Mouse (Mus musculus): ENCODE results near the gene Cdkl2. TPM values are rescaled to one million over a fixed set of nuclear protein-coding genes. Genes with fewer than 3 reads are reported as not detected.
A peak's percentile ranks its signal among the peaks of the same experiment; 100 is the strongest.

Cdkl2 gene
- polyA plus RNA-seq, 1 experiment from 2014 or later: 0.09 TPM

- no peak overlapping the region for H3K4me3 ChIP-seq
- WGBS: 95% methylated on average over 6 of the region's 6 CpGs
- no peaks in the 10 kb centered on the region for H3K27me3 ChIP-seq (ENCODE audit: low read depth, poor library complexity, severe bottlenecking)
- H3K36me3 ChIP-seq: peaks cover 66% of the 10 kb centered on the region
- no peaks in the 10 kb centered on the region for H3K4me1 ChIP-seq
- DNase-seq (ENCODE audit: low spot score): no peak
- no peaks in the 10 kb centered on the region for H3K9me3 ChIP-seq (replicated peaks)
- H3K27ac ChIP-seq: no peak overlapping the region
These were observed 9.2 kb upstream of the Cdkl2 start for GRCm38 (mm10) chr5:92052866-92053265.

GRCm38 (mm10) chr5:92050419-92050818, 6.7 kb upstream of the Cdkl2 start:
- Histone ChIP-seq H3K27me3 (ENCODE audit: low read depth, poor library complexity, severe bottlenecking) (no peaks in the 10 kb centered on the region), H3K9me3 (replicated peaks) (no peaks in the 10 kb centered on the region), H3K36me3 (peaks cover 42% of the 10 kb centered on the region), H3K4me3 (no peak overlapping the region), H3K4me1 (no peaks in the 10 kb centered on the region), H3K27ac (no peak overlapping the region)
- 88% methylated on average over 3 of the region's 3 CpGs for WGBS
- DNase-seq (ENCODE audit: low spot score): no peak

DNA sequence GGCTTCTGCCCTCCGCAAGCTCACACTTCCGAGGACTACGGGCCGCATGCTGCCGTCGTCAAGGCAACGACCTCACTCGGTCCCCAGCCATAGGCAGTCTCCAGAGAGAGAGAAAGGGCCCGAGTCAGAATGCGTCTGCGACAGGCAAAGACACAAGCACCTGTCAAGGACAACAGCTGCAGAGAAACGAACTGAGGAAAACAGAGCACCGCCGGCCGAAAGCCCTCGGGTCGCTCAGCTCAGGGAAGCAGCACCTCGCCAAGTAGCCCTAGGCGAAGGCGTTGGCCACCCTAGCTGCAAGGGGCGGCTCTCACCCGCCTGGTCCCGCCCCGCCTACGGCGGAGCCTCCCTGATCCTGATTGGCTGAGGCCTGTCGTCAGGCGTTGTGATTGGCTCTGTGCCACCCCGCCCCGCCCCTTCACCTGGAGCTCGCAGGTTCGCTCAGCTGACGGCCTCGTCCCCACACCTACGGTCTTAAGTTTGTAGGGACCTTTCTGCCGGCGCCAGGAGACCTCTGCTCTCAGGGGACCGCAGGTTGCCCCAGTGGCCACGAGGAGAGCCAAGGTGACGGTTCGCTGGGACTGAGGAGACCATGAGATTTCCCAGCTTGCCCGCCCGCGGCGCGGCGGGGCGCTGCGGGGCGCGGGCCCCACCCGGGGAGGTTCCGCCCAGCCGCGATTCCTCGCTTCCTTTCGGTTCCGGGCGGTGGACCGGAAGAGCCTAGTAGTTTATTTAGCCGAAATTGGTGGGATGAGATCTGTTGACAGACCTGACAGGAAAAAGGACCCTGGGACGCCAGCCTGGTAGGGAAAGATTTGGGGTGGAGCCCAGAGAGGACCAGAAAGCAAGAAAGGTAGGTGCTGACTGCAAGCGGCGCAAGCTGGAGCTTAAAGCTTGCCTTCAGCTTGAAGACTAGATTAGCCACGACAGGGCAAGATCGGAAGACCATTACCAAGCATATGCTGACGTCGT, 1.0 kb downstream of the Cdkl2 start:
- WGBS: under 1% methylated on average over 68 of the region's 68 CpGs
- peak overlapping the region; percentile 83 for H3K4me3 ChIP-seq
- peak; percentile 90 for DNase-seq (ENCODE audit: low spot score)
- no peaks in the 10 kb centered on the region for H3K9me3 ChIP-seq (replicated peaks)
- peaks cover 8% of the 10 kb centered on the region for H3K4me1 ChIP-seq
- peak overlapping the region; percentile 23; the same call in 1 of the 2 replicates for H3K27ac ChIP-seq
- H3K36me3 ChIP-seq: no peaks in the 10 kb centered on the region
- peaks cover 37% of the 10 kb centered on the region for H3K27me3 ChIP-seq (ENCODE audit: low read depth, poor library complexity, severe bottlenecking)

GRCm38 (mm10) chr5:92019960-92020359, 23.7 kb downstream of the Cdkl2 start:
- no peak overlapping the region for H3K27ac ChIP-seq
- H3K4me3 ChIP-seq: no peak overlapping the region
- no peaks in the 10 kb centered on the region for H3K4me1 ChIP-seq
- no peaks in the 10 kb centered on the region for H3K27me3 ChIP-seq (ENCODE audit: low read depth, poor library complexity, severe bottlenecking)
- no peak for DNase-seq (ENCODE audit: low spot score)
- WGBS: 72% methylated on average over 2 of the region's 2 CpGs
- H3K36me3 ChIP-seq: no peaks in the 10 kb centered on the region
- H3K9me3 ChIP-seq (replicated peaks): no peaks in the 10 kb centered on the region

DNA sequence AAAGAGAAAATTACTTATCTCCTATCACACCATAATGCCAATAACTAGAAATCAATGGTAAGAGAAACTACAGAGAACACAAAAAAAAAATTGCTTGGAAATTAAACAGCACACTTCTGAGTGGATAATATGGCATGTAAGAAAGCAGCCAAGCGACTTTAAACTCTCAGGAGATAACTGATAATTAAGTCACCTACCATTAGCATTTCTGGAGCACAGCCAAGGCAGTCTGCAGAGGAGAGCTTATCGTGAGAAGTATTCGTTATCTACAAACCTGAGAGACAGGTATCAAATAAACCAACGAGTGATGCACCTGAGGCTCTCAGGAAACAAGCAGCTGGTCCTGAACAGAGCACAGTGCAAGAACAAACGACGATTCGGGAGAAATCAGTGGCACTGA, 31.9 kb downstream of the Cdkl2 start:
- Histone ChIP-seq H3K27ac (no peak overlapping the region), H3K9me3 (replicated peaks) (no peaks in the 10 kb centered on the region), H3K4me3 (no peak overlapping the region), H3K36me3 (no peaks in the 10 kb centered on the region), H3K4me1 (no peaks in the 10 kb centered on the region), H3K27me3 (ENCODE audit: low read depth, poor library complexity, severe bottlenecking) (no peaks in the 10 kb centered on the region)
- DNase-seq (ENCODE audit: low spot score): no peak
- 83% methylated on average over 7 of the region's 7 CpGs for WGBS

DNA sequence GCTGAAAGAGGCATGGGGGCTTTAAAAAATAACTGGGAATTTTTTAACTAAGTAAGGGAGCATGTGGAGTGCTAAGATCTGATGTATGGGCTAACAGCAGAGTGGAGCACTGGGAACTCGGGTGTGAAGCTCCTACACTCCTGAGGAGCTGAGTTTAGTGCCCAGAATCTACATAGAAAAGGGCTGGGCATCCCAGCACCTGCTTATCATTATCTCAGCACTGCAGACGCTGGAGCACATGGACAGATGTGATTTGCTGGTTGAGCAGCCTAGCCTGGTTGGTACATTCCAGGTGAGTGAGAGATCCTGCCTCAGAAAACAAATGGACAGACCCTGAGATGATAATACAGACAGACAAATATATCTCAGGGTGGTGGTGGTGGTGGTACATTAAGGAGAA, 33.9 kb downstream of the Cdkl2 start:
- Histone ChIP-seq H3K27ac (no peak overlapping the region), H3K27me3 (ENCODE audit: low read depth, poor library complexity, severe bottlenecking) (no peaks in the 10 kb centered on the region), H3K36me3 (no peaks in the 10 kb centered on the region), H3K9me3 (replicated peaks) (no peaks in the 10 kb centered on the region), H3K4me3 (no peak overlapping the region), H3K4me1 (no peaks in the 10 kb centered on the region)
- DNase-seq (ENCODE audit: low spot score): no peak
- 28% methylated on average over 2 of the region's 2 CpGs for WGBS

GRCm38 (mm10) chr5:92003011-92003410, 40.7 kb downstream of the Cdkl2 start:
- WGBS: 69% methylated on average over 2 of the region's 2 CpGs
- DNase-seq (ENCODE audit: low spot score): no peak
- no peaks in the 10 kb centered on the region for H3K4me1 ChIP-seq

DNA sequence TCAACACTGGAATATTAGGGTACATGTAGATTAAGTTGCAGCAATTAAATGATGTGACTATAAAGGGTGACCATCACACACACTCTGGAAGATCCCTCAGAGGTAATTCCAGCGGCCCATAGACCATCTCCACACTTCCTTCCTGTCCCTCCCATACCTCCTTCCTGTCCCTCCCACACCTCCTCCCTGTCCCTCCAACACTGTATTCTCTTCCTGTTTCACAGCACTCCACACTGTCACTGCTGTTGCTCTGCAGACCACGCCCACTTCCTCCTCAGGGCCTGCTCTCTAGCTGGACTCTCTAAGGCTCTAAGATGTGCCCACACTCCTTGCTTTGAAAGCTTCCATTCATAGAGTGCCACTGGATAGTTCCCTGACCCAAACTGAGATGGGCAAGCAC, 42.9 kb downstream of the Cdkl2 start:
- Histone ChIP-seq H3K4me3 (no peak overlapping the region), H3K4me1 (no peaks in the 10 kb centered on the region), H3K27ac (no peak overlapping the region), H3K27me3 (ENCODE audit: low read depth, poor library complexity, severe bottlenecking) (no peaks in the 10 kb centered on the region), H3K36me3 (no peaks in the 10 kb centered on the region), H3K9me3 (replicated peaks) (no peaks in the 10 kb centered on the region)
- WGBS: 76% methylated on average over 2 of the region's 2 CpGs
- no peak for DNase-seq (ENCODE audit: low spot score)

More at GRCm38 (mm10) chr5:92003011-92003410, 40.7 kb downstream of the Cdkl2 start:
- no peaks in the 10 kb centered on the region for H3K27me3 ChIP-seq (ENCODE audit: low read depth, poor library complexity, severe bottlenecking)
- no peaks in the 10 kb centered on the region for H3K9me3 ChIP-seq (replicated peaks)
- H3K4me3 ChIP-seq: no peak overlapping the region
- H3K36me3 ChIP-seq: no peaks in the 10 kb centered on the region
- no peak overlapping the region for H3K27ac ChIP-seq

DNA sequence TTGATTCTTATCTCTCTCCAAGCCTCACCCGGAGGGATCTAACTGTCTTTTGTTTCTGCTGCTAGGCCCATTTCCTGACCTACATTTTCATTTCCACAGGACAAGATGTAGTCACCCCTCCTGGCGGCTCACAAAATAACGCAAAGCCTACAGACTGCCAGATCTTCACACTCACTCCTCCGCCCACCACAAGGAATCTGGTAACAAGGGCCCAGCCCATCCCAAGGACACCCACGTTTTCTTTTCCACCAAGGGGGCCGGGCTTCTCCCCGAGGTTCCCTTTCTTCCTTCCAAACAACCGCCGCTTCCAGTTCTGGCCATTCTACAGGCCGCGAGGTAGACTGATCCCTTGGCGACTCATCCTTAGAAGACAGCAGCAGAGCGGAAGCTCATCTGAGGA, 49.1 kb downstream of the Cdkl2 start:
- Histone ChIP-seq H3K4me1 (no peaks in the 10 kb centered on the region), H3K27ac (no peak overlapping the region), H3K4me3 (no peak overlapping the region), H3K36me3 (no peaks in the 10 kb centered on the region), H3K9me3 (replicated peaks) (no peaks in the 10 kb centered on the region), H3K27me3 (ENCODE audit: low read depth, poor library complexity, severe bottlenecking) (no peaks in the 10 kb centered on the region)
- 61% methylated on average over 13 of the region's 13 CpGs for WGBS
- no peak for DNase-seq (ENCODE audit: low spot score)

GRCm38 (mm10) chr5:91993061-91993460, 50.6 kb downstream of the Cdkl2 start:
- Histone ChIP-seq H3K36me3 (no peaks in the 10 kb centered on the region), H3K27me3 (ENCODE audit: low read depth, poor library complexity, severe bottlenecking) (no peaks in the 10 kb centered on the region), H3K9me3 (replicated peaks) (no peaks in the 10 kb centered on the region), H3K27ac (no peak overlapping the region), H3K4me1 (no peaks in the 10 kb centered on the region), H3K4me3 (no peak overlapping the region)
- no peak for DNase-seq (ENCODE audit: low spot score)
- WGBS: 91% methylated on average over 2 of the region's 2 CpGs

GRCm38 (mm10) chr5:91991191-91991937, 52.3 kb downstream of the Cdkl2 start:
- Histone ChIP-seq H3K4me3 (no peak overlapping the region), H3K9me3 (replicated peaks) (no peaks in the 10 kb centered on the region)
- 84% methylated on average over 6 of the region's 6 CpGs for WGBS

DNA sequence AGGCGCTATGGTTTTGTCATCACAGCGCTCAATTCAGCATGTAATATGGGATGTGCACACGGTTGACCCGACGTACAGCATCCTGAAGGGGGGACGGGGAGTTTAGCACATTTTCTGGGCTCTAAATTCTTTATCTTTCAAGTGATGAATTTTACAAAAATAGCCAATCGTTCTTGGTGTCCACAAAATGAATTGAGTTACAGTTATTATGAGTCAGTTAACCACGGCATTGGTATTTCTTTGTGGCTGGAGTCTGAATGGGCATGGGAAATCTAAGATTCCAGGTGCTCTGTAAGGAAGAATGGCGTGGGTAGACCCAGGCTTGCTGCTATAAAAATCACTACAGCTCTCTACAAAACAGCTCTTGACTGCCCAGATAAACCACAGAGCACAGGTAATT, 54.4 kb downstream of the Cdkl2 start:
- Histone ChIP-seq H3K9me3 (replicated peaks) (no peaks in the 10 kb centered on the region), H3K27me3 (ENCODE audit: low read depth, poor library complexity, severe bottlenecking) (no peaks in the 10 kb centered on the region), H3K4me3 (no peak overlapping the region), H3K36me3 (no peaks in the 10 kb centered on the region), H3K4me1 (no peaks in the 10 kb centered on the region), H3K27ac (no peak overlapping the region)
- WGBS: 90% methylated on average over 9 of the region's 9 CpGs
- DNase-seq (ENCODE audit: low spot score): no peak

More at GRCm38 (mm10) chr5:91991191-91991937, 52.3 kb downstream of the Cdkl2 start:
- DNase-seq (ENCODE audit: low spot score): no peak
- no peaks in the 10 kb centered on the region for H3K36me3 ChIP-seq
- H3K4me1 ChIP-seq: no peaks in the 10 kb centered on the region
- H3K27ac ChIP-seq: no peak overlapping the region
- H3K27me3 ChIP-seq (ENCODE audit: low read depth, poor library complexity, severe bottlenecking): no peaks in the 10 kb centered on the region

- Histone ChIP-seq H3K27me3 (ENCODE audit: low read depth, poor library complexity, severe bottlenecking) (no peaks in the 10 kb centered on the region), H3K36me3 (no peaks in the 10 kb centered on the region), H3K9me3 (replicated peaks) (no peaks in the 10 kb centered on the region), H3K4me3 (no peak overlapping the region), H3K27ac (no peak overlapping the region), H3K4me1 (no peaks in the 10 kb centered on the region)
- DNase-seq (ENCODE audit: low spot score): no peak
- WGBS: 91% methylated on average over 2 of the region's 2 CpGs
These were observed 55.9 kb downstream of the Cdkl2 start for GRCm38 (mm10) chr5:91987799-91988198.
